Mouse (Mus musculus): ENCODE measurements at regions not wholly inside any gene's neighbourhood (a gene's known extent, or its start where the extent isn't known, plus 50 kb on each side); places are given as distances from the start of the nearest gene placed in this dataset.

GRCm38 (mm10) chr3:58057064-58057396, 209.2 kb upstream of the Pfn2 start:
- no peaks in the 10 kb centered on the region for H3K36me3 ChIP-seq (replicated peaks; ENCODE audit: control insufficient read depth, insufficient read depth)
- no peak overlapping the region for H3K27ac ChIP-seq
- ATAC-seq (ENCODE audit: low FRiP score) (no peak), DNase-seq (ENCODE audit: low spot score) (no peak)
- no peak overlapping the region for H3K4me2 ChIP-seq (replicated peaks)
- 0 out of 2 replicates have a peak, but pooled peaks cover 6% of the 10 kb centered on the region for H3K4me1 ChIP-seq (replicated peaks; ENCODE audit: control insufficient read depth, insufficient read depth, low read length)
- no peaks in the 10 kb centered on the region for H3K27me3 ChIP-seq (ENCODE audit: control insufficient read depth, insufficient read depth, low read length)
- no peak overlapping the region for H3K4me3 ChIP-seq (replicated peaks; ENCODE audit: low read length)
- no peak overlapping the region for H3K9ac ChIP-seq
- H3K9me3 ChIP-seq (ENCODE audit: control insufficient read depth, low read length), result no peaks in the 10 kb centered on the region
- 88% methylated on average over 2 of the region's 2 CpGs for WGBS

- Histone ChIP-seq H3K4me2 (replicated peaks) (peak overlapping the region; percentile 27; the same call in 1 of the 2 replicates), H3K9ac (no peak overlapping the region), H3K36me3 (replicated peaks; ENCODE audit: control insufficient read depth, insufficient read depth) (no peaks in the 10 kb centered on the region), H3K9me3 (ENCODE audit: control insufficient read depth, low read length) (no peaks in the 10 kb centered on the region), H3K27ac (no peak overlapping the region), H3K4me1 (replicated peaks; ENCODE audit: control insufficient read depth, insufficient read depth, low read length) (0 out of 2 replicates have a peak, but pooled peaks cover 6% of the 10 kb centered on the region), H3K4me3 (replicated peaks; ENCODE audit: low read length) (no peak overlapping the region), H3K27me3 (ENCODE audit: control insufficient read depth, insufficient read depth, low read length) (no peaks in the 10 kb centered on the region)
- DNase-seq (ENCODE audit: low spot score) (no peak), ATAC-seq (ENCODE audit: low FRiP score) (peak; percentile 75; the same call in 1 of the 2 replicates)
- 15% methylated on average over 10 of the region's 10 CpGs for WGBS
Measured at GRCm38 (mm10) chr3:58058134-58058533, 210.3 kb upstream of the Pfn2 start.

DNA sequence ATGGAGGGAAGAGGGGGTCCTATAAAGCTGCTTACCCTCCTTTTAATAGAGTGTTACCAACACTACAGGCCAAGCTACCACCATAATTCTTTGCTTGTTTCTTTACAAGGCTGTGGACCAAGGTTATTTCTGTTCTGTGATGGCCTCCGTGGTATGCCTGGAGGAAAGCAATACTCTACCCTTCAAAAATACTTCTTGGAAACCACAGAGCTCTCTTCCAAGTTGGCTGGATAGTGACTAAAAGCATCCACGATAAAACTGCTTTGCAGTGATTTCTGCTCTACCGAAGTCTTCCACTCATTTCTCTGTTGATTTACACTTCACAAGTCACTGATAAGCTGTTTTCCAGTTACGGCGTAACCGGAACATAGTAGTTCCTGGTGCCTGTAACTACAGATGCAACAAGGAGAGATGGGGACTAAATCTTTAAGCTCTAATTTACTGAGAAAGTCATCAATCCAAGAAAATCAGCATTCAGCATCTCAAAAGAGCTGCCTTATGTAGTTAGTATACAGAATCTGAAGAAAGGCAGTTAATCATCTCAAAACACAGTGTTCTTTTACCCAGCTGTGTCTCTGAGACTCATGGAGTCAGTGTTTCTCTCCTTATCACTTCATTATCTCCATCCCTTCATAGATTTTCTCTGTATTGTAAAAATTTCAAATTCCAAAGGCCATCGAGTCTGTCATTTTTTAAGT, 216.1 kb upstream of the Pfn2 start:
- no peak overlapping the region for H3K4me2 ChIP-seq (replicated peaks)
- no peaks in the 10 kb centered on the region for H3K4me1 ChIP-seq (replicated peaks; ENCODE audit: control insufficient read depth, insufficient read depth, low read length)
- ATAC-seq (ENCODE audit: low FRiP score) (no peak), DNase-seq (ENCODE audit: low spot score) (no peak)
- no peak overlapping the region for H3K27ac ChIP-seq
- no peaks in the 10 kb centered on the region for H3K27me3 ChIP-seq (ENCODE audit: control insufficient read depth, insufficient read depth, low read length)
- no peaks in the 10 kb centered on the region for H3K9me3 ChIP-seq (ENCODE audit: control insufficient read depth, low read length)
- no peak overlapping the region for H3K9ac ChIP-seq
- no peak overlapping the region for H3K4me3 ChIP-seq (replicated peaks; ENCODE audit: low read length)
- WGBS, result 90% methylated on average over 7 of the region's 7 CpGs
- no peaks in the 10 kb centered on the region for H3K36me3 ChIP-seq (replicated peaks; ENCODE audit: control insufficient read depth, insufficient read depth)

DNA sequence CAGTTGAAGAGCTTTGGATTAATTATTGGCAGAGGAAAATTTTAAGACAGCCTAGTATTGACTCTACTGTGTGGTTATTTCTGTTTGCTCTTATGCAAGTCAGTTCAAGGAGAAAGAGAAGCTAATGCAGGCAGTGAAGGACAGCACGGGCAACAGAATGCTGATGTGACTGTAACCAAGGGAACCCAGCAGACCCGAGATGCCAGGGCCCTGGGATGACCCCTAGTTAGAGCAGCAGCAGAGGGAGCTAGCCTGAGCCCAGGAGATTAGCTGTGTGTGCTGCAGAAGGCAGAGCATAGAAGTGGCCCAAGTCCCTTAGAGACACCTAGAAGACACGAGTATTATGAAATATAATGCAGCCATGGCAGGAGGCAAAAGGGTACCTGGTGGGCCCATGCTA, 223.7 kb upstream of the Pfn2 start:
- no peak overlapping the region for H3K4me3 ChIP-seq (replicated peaks; ENCODE audit: low read length)
- H3K4me1 ChIP-seq (replicated peaks; ENCODE audit: control insufficient read depth, insufficient read depth, low read length), result no peaks in the 10 kb centered on the region
- no peaks in the 10 kb centered on the region for H3K9me3 ChIP-seq (ENCODE audit: control insufficient read depth, low read length)
- no peaks in the 10 kb centered on the region for H3K27me3 ChIP-seq (ENCODE audit: control insufficient read depth, insufficient read depth, low read length)
- no peak overlapping the region for H3K9ac ChIP-seq
- peak; percentile 11; the same call in 1 of the 2 replicates for ATAC-seq (ENCODE audit: low FRiP score)
- DNase-seq (ENCODE audit: low spot score), result no peak
- H3K4me2 ChIP-seq (replicated peaks), result no peak overlapping the region
- no peaks in the 10 kb centered on the region for H3K36me3 ChIP-seq (replicated peaks; ENCODE audit: control insufficient read depth, insufficient read depth)
- H3K27ac ChIP-seq, result no peak overlapping the region
- WGBS, result 26% methylated on average over 3 of the region's 3 CpGs

DNA sequence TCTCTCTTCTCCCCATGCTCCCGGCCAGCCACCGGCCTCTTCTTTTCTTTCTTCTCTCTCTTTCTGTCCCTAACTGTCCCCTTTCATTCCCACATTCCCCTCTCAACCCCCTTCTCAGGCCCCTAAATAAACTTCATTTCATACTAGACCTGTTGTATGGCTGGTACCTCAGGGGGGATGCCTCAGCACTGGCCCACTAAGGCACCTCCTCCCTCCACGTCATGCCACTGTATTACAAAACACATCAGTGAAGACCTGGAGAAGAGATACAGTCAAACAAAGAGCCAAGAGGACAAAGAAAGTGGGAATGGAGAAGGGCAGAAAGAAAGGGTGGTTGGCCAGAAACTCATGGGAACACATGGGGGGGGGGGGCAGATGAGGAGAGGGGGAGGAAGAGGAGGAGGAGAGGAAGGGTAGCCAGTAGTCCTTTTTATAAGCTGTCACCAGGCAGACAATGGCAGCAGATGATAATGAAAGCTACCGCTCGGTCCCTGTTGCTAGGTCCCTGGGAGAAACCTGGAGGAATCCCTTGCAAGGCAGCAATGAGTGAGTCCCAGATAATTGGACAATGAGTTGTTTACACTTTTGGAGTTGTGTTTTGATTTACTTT, 224.5 kb upstream of the Pfn2 start:
- Histone ChIP-seq H3K4me1 (replicated peaks; ENCODE audit: control insufficient read depth, insufficient read depth, low read length) (no peaks in the 10 kb centered on the region), H3K4me2 (replicated peaks) (no peak overlapping the region), H3K27me3 (ENCODE audit: control insufficient read depth, insufficient read depth, low read length) (no peaks in the 10 kb centered on the region), H3K36me3 (replicated peaks; ENCODE audit: control insufficient read depth, insufficient read depth) (no peaks in the 10 kb centered on the region), H3K27ac (no peak overlapping the region), H3K9me3 (ENCODE audit: control insufficient read depth, low read length) (no peaks in the 10 kb centered on the region), H3K4me3 (replicated peaks; ENCODE audit: low read length) (no peak overlapping the region), H3K9ac (no peak overlapping the region)
- WGBS, result 10% methylated on average over 5 of the region's 5 CpGs
- ATAC-seq (ENCODE audit: low FRiP score) (no peak; the same call in 1 of the 2 replicates), DNase-seq (ENCODE audit: low spot score) (no peak)

DNA sequence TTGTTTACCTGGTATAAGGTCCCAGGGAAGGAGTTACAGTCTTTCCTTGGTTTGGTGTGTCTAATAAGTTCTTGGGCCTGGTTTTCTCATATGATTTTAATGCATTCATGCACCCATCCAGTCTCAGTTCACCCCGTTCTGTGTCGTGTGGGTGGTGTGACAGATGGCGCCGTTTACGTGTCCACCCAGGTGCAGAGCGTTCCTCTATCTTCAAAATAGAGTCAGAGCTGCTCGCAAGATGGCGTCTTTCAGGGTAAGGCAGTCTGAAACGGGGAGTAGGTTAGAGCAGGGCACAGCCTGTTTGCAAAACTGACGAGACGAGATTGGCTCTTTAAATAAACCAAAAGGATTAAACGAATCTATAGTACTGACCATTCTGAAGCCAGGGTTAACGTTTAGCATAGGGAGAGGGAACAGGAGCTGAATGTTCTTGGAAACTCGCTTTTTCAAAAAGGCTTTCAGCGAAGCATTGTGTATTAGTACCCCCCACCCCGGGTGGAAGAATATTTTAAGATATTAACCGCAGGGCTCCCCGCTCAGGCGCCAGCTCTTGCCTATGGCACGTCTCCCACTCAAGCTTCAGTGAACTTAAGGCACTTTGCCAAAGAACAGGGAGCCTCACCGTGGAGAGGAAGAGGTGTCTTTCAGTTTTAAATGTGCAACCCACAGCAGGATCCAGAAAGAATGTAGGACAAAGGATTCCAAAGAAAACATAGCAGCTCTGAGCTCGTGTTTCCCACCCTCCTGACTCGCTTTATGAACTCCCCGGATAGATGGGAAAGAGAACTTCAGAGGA, 241.7 kb upstream of the Pfn2 start:
- no peak overlapping the region for H3K27ac ChIP-seq
- H3K4me1 ChIP-seq (replicated peaks; ENCODE audit: control insufficient read depth, insufficient read depth, low read length), result no peaks in the 10 kb centered on the region
- DNase-seq (ENCODE audit: low spot score) (no peak), ATAC-seq (ENCODE audit: low FRiP score) (no peak)
- H3K9me3 ChIP-seq (ENCODE audit: control insufficient read depth, low read length), result no peaks in the 10 kb centered on the region
- no peaks in the 10 kb centered on the region for H3K27me3 ChIP-seq (ENCODE audit: control insufficient read depth, insufficient read depth, low read length)
- H3K9ac ChIP-seq, result no peak overlapping the region
- no peak overlapping the region for H3K4me2 ChIP-seq (replicated peaks)
- H3K36me3 ChIP-seq (replicated peaks; ENCODE audit: control insufficient read depth, insufficient read depth), result no peaks in the 10 kb centered on the region
- no peak overlapping the region for H3K4me3 ChIP-seq (replicated peaks; ENCODE audit: low read length)
- WGBS, result 78% methylated on average over 24 of the region's 24 CpGs

DNA sequence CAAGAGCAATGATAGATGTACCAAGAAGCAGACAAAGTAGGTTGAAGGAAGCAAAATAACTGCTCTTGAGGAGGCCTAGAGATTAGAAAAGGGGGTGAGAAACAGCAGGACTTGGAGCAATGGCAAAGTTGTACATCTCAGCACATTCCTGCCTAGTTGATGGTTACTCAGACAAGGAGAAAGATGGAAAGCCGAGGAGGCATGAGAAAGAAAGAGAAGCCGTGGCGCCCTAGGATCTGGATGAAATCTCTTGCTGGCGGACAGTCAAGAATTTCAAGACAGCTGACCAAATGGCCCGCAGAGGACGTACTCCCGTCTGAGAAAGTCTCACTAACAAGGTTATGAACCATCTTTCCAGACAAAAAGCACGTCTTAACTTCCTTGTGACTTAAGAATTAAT, 242.5 kb upstream of the Pfn2 start:
- no peak overlapping the region for H3K4me2 ChIP-seq (replicated peaks)
- H3K9ac ChIP-seq, result no peak overlapping the region
- H3K4me1 ChIP-seq (replicated peaks; ENCODE audit: control insufficient read depth, insufficient read depth, low read length), result no peaks in the 10 kb centered on the region
- WGBS, result 89% methylated on average over 8 of the region's 8 CpGs
- H3K4me3 ChIP-seq (replicated peaks; ENCODE audit: low read length), result no peak overlapping the region
- no peaks in the 10 kb centered on the region for H3K9me3 ChIP-seq (ENCODE audit: control insufficient read depth, low read length)
- ATAC-seq (ENCODE audit: low FRiP score), result no peak
- no peak for DNase-seq (ENCODE audit: low spot score)
- H3K27ac ChIP-seq, result no peak overlapping the region
- H3K27me3 ChIP-seq (ENCODE audit: control insufficient read depth, insufficient read depth, low read length), result no peaks in the 10 kb centered on the region
- no peaks in the 10 kb centered on the region for H3K36me3 ChIP-seq (replicated peaks; ENCODE audit: control insufficient read depth, insufficient read depth)

- Histone ChIP-seq H3K4me2 (replicated peaks) (no peak overlapping the region), H3K27ac (no peak overlapping the region), H3K9me3 (ENCODE audit: control insufficient read depth, low read length) (no peaks in the 10 kb centered on the region), H3K4me1 (replicated peaks; ENCODE audit: control insufficient read depth, insufficient read depth, low read length) (no peaks in the 10 kb centered on the region), H3K27me3 (ENCODE audit: control insufficient read depth, insufficient read depth, low read length) (no peaks in the 10 kb centered on the region), H3K4me3 (replicated peaks; ENCODE audit: low read length) (no peak overlapping the region), H3K36me3 (replicated peaks; ENCODE audit: control insufficient read depth, insufficient read depth) (no peaks in the 10 kb centered on the region), H3K9ac (no peak overlapping the region)
- DNase-seq (ENCODE audit: low spot score) (no peak), ATAC-seq (ENCODE audit: low FRiP score) (no peak)
- 89% methylated on average over 6 of the region's 6 CpGs for WGBS
Measured at GRCm38 (mm10) chr3:58091466-58092176, 243.7 kb upstream of the Pfn2 start.

- H3K9ac ChIP-seq, result no peak overlapping the region
Measured at GRCm38 (mm10) chr3:58110911-58111476, 263.1 kb upstream of the Pfn2 start.

More at GRCm38 (mm10) chr3:58110911-58111476, 263.1 kb upstream of the Pfn2 start:
- Histone ChIP-seq H3K4me1 (replicated peaks; ENCODE audit: control insufficient read depth, insufficient read depth, low read length) (no peaks in the 10 kb centered on the region), H3K27ac (no peak overlapping the region), H3K9me3 (ENCODE audit: control insufficient read depth, low read length) (no peaks in the 10 kb centered on the region), H3K36me3 (replicated peaks; ENCODE audit: control insufficient read depth, insufficient read depth) (no peaks in the 10 kb centered on the region), H3K27me3 (ENCODE audit: control insufficient read depth, insufficient read depth, low read length) (no peaks in the 10 kb centered on the region), H3K4me3 (replicated peaks; ENCODE audit: low read length) (no peak overlapping the region), H3K4me2 (replicated peaks) (no peak overlapping the region)
- DNase-seq (ENCODE audit: low spot score) (no peak), ATAC-seq (ENCODE audit: low FRiP score) (no peak)
- WGBS, result 83% methylated on average over 5 of the region's 5 CpGs
